7 mouse cellular contexts compared by ENCODE assay signal in the genomic region with DNA sequence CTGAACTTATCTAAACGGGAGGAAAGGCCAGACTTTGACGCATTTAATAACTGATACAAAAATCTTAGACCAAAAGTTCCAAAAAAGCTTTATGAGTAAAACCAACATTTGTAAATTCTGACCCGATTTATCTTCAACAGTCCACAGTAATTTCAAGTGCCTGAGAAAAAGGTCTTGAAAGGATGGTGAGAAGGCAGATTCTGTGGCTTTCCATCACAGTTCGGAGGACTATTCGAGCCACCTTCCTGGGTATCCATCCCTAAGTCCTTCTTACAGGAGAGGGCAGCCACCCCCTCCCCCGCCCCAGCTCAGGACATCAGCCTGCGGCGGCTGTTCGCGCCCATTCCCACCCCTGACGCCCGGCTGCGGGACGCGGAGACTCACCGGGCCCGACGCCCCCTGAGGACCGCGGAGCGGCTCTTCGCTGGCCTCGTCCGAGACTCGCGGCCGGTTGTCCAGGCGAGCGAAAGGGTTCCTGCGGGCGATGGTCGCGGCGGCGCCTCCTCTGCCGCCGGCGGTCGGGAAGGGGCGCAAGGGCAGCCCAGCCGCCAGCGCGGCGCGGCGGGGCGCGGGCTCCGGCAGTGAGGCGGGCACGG. TPM values are rescaled to one million over a fixed set of nuclear protein-coding genes. Genes with fewer than 3 reads are reported as not detected.
DNase-seq lines count a peak whose midpoint lies in the region; ATAC-seq and TF ChIP-seq lines count a peak whose summit lies in the region.

No protein-coding gene starts in this region.

- no peak for TF ChIP-seq CTCF in C2C12 (IDR thresholded peaks at IDR 0.05; ENCODE audit: control insufficient read depth, insufficient read depth, insufficient read length)

- peak; percentile 73 for ATAC-seq in forebrain, embryonic 15.5 days (replicated peaks)
- peak; percentile 50 for ATAC-seq in liver, embryonic 15.5 days (ENCODE audit: insufficient read depth)
- no peak for ATAC-seq in CD4-positive, CD25-positive, alpha-beta regulatory T cell, adult 4 months

- H3K9me3 ChIP-seq in forebrain, embryonic 15.5 days = no peaks in the 10 kb centered on the region
- H3K9me3 ChIP-seq in liver, embryonic 15.5 days (replicated peaks) = no peaks in the 10 kb centered on the region

- H3K4me2 ChIP-seq in forebrain, embryonic 15.5 days (replicated peaks) = peak overlapping the region; percentile 57
- H3K4me2 ChIP-seq in liver, embryonic 15.5 days = peak overlapping the region; percentile 95

- peak overlapping the region; percentile 89 for H3K9ac ChIP-seq in forebrain, embryonic 15.5 days (replicated peaks)
- H3K9ac ChIP-seq in liver, embryonic 15.5 days = peak overlapping the region; percentile 100

- peak overlapping the region; percentile 68 for H3K4me3 ChIP-seq in C2C12 (ENCODE audit: insufficient read depth, poor library complexity, severe bottlenecking)
- peak overlapping the region; percentile 91 for H3K4me3 ChIP-seq in forebrain, embryonic 15.5 days
- H3K4me3 ChIP-seq in liver, embryonic 15.5 days (replicated peaks) = peak overlapping the region; percentile 99

- peak overlapping the region; percentile 92 for H3ac ChIP-seq in C2C12 (ENCODE audit: control insufficient read depth, insufficient read length, low read depth)

- H3K79me3 ChIP-seq in C2C12 (ENCODE audit: low read depth) = peaks cover 2% of the 10 kb centered on the region

- WGBS in forebrain, embryonic 15.5 days = under 1% methylated on average over 51 of the region's 51 CpGs
- 1% methylated on average over 51 of the region's 51 CpGs for WGBS in liver, embryonic 15.5 days (ENCODE audit: insufficient replicate concordance)

- peaks cover 15% of the 10 kb centered on the region for H3K4me1 ChIP-seq in forebrain, embryonic 15.5 days
- peaks cover 43% of the 10 kb centered on the region for H3K4me1 ChIP-seq in liver, embryonic 15.5 days (replicated peaks)

- DNase-seq in 3T3-L1 (ENCODE audit: low read depth, low spot score) = peak; percentile 36
- no peak for DNase-seq in layer of hippocampus, adult 18-20 months (ENCODE audit: low spot score in 2 of 2)
- DNase-seq in ovary, adult 18-20 months (ENCODE audit: low spot score) = no peak

- peaks cover 14% of the 10 kb centered on the region for H3K79me2 ChIP-seq in C2C12 (ENCODE audit: control insufficient read depth, insufficient read depth)

- no peaks in the 10 kb centered on the region for H3K27me3 ChIP-seq in C2C12 (ENCODE audit: control insufficient read depth, insufficient read depth, insufficient read length)
- H3K27me3 ChIP-seq in forebrain, embryonic 15.5 days = no peaks in the 10 kb centered on the region
- no peaks in the 10 kb centered on the region for H3K27me3 ChIP-seq in liver, embryonic 15.5 days

- H3K27ac ChIP-seq in forebrain, embryonic 15.5 days (replicated peaks) = peak overlapping the region; percentile 91
- H3K27ac ChIP-seq in liver, embryonic 15.5 days (replicated peaks) = peak overlapping the region; percentile 96

- peaks cover 20% of the 10 kb centered on the region for H3K36me3 ChIP-seq in C2C12 (ENCODE audit: control insufficient read depth, insufficient read depth)
- peaks cover 28% of the 10 kb centered on the region for H3K36me3 ChIP-seq in forebrain, embryonic 15.5 days
- H3K36me3 ChIP-seq in liver, embryonic 15.5 days (replicated peaks) = peaks cover 46% of the 10 kb centered on the region

TF ChIP-seq in C2C12, 6 proteins besides CTCF, POLR2A, EP300 and RAD21:
- TF ChIP-seq CEBPB (IDR thresholded peaks at IDR 0.05; ENCODE audit: low read depth) = no peak
- TF ChIP-seq MAX (IDR thresholded peaks at IDR 0.05) = no peak
- no peak for TF ChIP-seq USF1 (IDR thresholded peaks at IDR 0.05; ENCODE audit: low read depth)
- TF ChIP-seq MYOD1 (IDR thresholded peaks at IDR 0.05; ENCODE audit: control insufficient read depth, insufficient read length, low read depth) = no peak
- TF ChIP-seq FOSL1 (IDR thresholded peaks at IDR 0.05; ENCODE audit: insufficient read depth, low read length, poor library complexity, severe bottlenecking) = no peak
- no peak for TF ChIP-seq MYOG (IDR thresholded peaks at IDR 0.05; ENCODE audit: control insufficient read depth, extremely low read depth, insufficient read length)

RNA-seq across cellular contexts. Expression of a gene that starts 0.4 kb away (rescaled TPM):
- polyA plus RNA-seq in C2C12 (2012; fragmentation: generic; extraction: Trizol) = 12.2 TPM
- polyA plus RNA-seq in forebrain, embryonic 15.5 days (2015; fragmentation: Nextera tagmentation; extraction: Ambion mirVana) = 20.0 and 20.3 TPM in 2 replicates
- polyA plus RNA-seq in liver, embryonic 15.5 days (2015; fragmentation: Nextera tagmentation; extraction: Ambion mirVana) = 32.8 and 34.7 TPM in 2 replicates
- total RNA-seq in layer of hippocampus, adult 18-20 months (2021) = 10 to 100 TPM; 18.5 to 19.7 TPM
- 10 to 100 TPM; 13.4 to 31.8 TPM for polyA plus RNA-seq in CD4-positive, CD25-positive, alpha-beta regulatory T cell, adult 4 months (2017; shearing (Covaris generic))

RNA-seq across cellular contexts. Expression of a gene that starts 40.7 kb away (rescaled TPM):
- polyA plus RNA-seq in C2C12 (2012; fragmentation: generic; extraction: Trizol) = 16.7 TPM
- polyA plus RNA-seq in forebrain, embryonic 15.5 days (2015; fragmentation: Nextera tagmentation; extraction: Ambion mirVana) = 111 and 118 TPM in 2 replicates
- 33.5 and 33.7 TPM in 2 replicates for polyA plus RNA-seq in liver, embryonic 15.5 days (2015; fragmentation: Nextera tagmentation; extraction: Ambion mirVana)
- 100 to 1,000 TPM; 113 TPM for total RNA-seq in layer of hippocampus, adult 18-20 months (2021)
- polyA plus RNA-seq in CD4-positive, CD25-positive, alpha-beta regulatory T cell, adult 4 months (2017; shearing (Covaris generic)) = 10 to 100 TPM; 65.7 to 82.1 TPM

RNA-seq across cellular contexts. Expression of a gene that starts 40.8 kb away (rescaled TPM):
- polyA plus RNA-seq in C2C12 (2012; fragmentation: generic; extraction: Trizol) = 53.5 TPM
- polyA plus RNA-seq in forebrain, embryonic 15.5 days (2015; fragmentation: Nextera tagmentation; extraction: Ambion mirVana) = 142 TPM in 2 replicates
- polyA plus RNA-seq in liver, embryonic 15.5 days (2015; fragmentation: Nextera tagmentation; extraction: Ambion mirVana) = 36.7 and 39.5 TPM in 2 replicates
- 100 to 1,000 TPM; 221 to 230 TPM for total RNA-seq in layer of hippocampus, adult 18-20 months (2021)
- 100 to 1,000 TPM; 153 to 230 TPM for polyA plus RNA-seq in CD4-positive, CD25-positive, alpha-beta regulatory T cell, adult 4 months (2017; shearing (Covaris generic))

RNA-seq across cellular contexts. Expression of a gene that starts 41.0 kb away (rescaled TPM):
- 24.3 TPM for polyA plus RNA-seq in C2C12 (2012; fragmentation: generic; extraction: Trizol)
- 82.5 and 86.7 TPM in 2 replicates for polyA plus RNA-seq in forebrain, embryonic 15.5 days (2015; fragmentation: Nextera tagmentation; extraction: Ambion mirVana)
- polyA plus RNA-seq in liver, embryonic 15.5 days (2015; fragmentation: Nextera tagmentation; extraction: Ambion mirVana) = 46.4 and 50.4 TPM in 2 replicates
- total RNA-seq in layer of hippocampus, adult 18-20 months (2021) = 100 to 1,000 TPM; 151 to 158 TPM
- 1 to 10 TPM; 2.1 to 2.4 TPM for polyA plus RNA-seq in CD4-positive, CD25-positive, alpha-beta regulatory T cell, adult 4 months (2017; shearing (Covaris generic))

RNA-seq across cellular contexts. Expression of a gene that starts 41.4 kb away (rescaled TPM):
- 131 TPM for polyA plus RNA-seq in C2C12 (2012; fragmentation: generic; extraction: Trizol)
- 79.1 and 79.9 TPM in 2 replicates for polyA plus RNA-seq in forebrain, embryonic 15.5 days (2015; fragmentation: Nextera tagmentation; extraction: Ambion mirVana)
- 57.4 and 65.8 TPM in 2 replicates for polyA plus RNA-seq in liver, embryonic 15.5 days (2015; fragmentation: Nextera tagmentation; extraction: Ambion mirVana)
- total RNA-seq in layer of hippocampus, adult 18-20 months (2021) = 10 to 100 TPM; 47.4 to 51.2 TPM
- 10 to 100 TPM; 60.1 to 96.6 TPM for polyA plus RNA-seq in CD4-positive, CD25-positive, alpha-beta regulatory T cell, adult 4 months (2017; shearing (Covaris generic))
